Mouse (Mus musculus) brown adipose tissue, adult 24 weeks (tissue): Measurements from ENCODE around the gene Psme3. TPM values are rescaled to one million over a fixed set of nuclear protein-coding genes. Genes with fewer than 3 reads are reported as not detected.
A peak's percentile ranks its signal among the peaks of the same experiment; 100 is the strongest.

ENCODE experiments used
- H3K27ac ChIP-seq: fragments of 200-500 bp; replicated peaks from 2 replicates; pipeline ENCODE4 v1.5.1; 2012; ENCODE audit warnings: low read depth, mild to moderate bottlenecking, low read length
- H3K4me1 ChIP-seq: fragments of 200-500 bp; 2 replicates; pipeline ENCODE4 v1.6.1; 2012; ENCODE audit warnings: low read length, mixed read lengths; ENCODE audit not compliant: control insufficient read depth, insufficient read depth, insufficient read length
- H3K4me3 ChIP-seq: fragments of 200-500 bp; 2 replicates; pipeline ENCODE4 v1.5.1; 2012; ENCODE audit warnings: low read depth, mild to moderate bottlenecking, low read length, moderate library complexity; ENCODE audit not compliant: insufficient read depth
- polyA plus RNA-seq: library from polyadenylated mRNA; stranded (reverse); fragments of >200 nt; gene quantifications from 2 replicates; pipeline ENCODE4 v1.2.4, GENCODE M21; 2012; ENCODE audit not compliant: missing spikeins, insufficient read depth, insufficient read length

Psme3 gene
- polyA plus RNA-seq: 58.0 and 79.6 TPM in 2 replicates

DNA sequence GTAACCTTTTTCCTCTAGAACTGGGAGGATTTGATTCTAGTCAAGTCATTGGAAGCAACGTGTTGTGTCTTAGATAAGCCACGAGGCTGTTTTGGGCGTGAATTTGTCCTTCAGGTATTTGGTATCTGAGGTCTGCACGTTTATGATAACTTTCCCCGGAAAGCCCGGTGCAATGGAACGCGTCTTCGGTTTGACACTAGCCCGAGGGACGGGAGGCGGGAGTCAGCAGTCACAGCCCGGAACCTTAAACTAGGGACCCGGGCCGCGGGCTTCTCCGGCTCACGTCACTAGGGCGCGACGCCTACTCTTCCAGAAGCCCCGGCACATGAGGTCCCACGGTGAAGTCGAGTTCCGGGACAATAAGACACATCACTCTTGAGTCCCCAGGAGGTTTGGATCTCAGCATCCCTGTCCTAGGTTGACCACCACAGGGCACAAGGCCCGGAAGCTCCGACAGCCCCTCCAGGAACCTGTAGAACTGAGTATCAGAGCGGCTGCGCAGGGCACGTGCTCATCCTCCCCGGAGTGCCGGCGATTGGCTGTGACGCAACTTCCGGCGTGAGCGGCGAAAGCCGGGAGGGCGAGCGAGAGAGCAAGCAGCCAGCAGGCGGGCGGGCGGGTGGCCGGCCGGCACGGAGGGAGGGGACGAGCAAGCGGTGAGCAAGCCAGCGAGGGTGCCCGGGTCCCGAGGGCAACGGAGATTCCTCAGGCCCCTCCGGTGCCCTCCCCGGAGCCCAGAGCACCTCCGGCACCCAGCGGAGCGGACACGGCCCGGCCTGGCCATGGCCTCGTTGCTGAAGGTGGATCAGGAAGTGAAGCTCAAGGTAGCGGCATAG lies at the start of gene Psme3:
Gene Psme3 (plus strand): TSS at position 549 of the 836 bp plus-strand sequence.
- Histone ChIP-seq H3K27ac (peak within 1 kb of the TSS; percentile 95), H3K4me1 (peaks cover 3% of the 10 kb centered on the region; the same call in 1 of the 2 replicates), H3K4me3 (peak within 1 kb of the TSS; percentile 93)

DNA sequence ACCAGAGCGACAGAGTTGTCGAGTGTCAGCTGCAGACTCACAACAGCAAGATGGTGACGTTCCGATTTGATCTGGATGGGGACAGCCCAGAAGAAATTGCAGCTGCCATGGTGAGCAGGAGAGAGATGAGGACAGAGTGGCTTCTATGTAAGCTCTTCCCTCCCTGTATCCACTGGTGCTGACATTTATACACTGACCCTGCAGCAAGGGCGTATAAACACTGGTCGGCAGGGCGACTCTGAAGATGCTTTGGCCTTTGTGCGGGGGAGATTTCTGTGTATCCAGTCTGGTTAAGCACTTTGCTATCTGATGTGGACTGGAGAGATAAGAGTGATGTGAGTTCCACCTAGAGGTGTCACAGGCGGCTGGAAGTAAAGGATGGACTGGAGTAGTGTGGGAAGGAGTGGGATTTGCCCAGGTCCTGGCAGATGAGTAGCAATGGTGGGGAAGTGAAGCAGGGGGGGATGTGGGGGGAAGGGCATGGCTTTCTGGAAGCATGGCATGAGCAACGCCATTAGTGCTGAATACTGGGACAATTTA lies 46.4 kb upstream of the Psme3 start:
- no peaks in the 10 kb centered on the region for H3K4me1 ChIP-seq
- H3K4me3 ChIP-seq: no peak overlapping the region
- H3K27ac ChIP-seq: no peak overlapping the region

DNA sequence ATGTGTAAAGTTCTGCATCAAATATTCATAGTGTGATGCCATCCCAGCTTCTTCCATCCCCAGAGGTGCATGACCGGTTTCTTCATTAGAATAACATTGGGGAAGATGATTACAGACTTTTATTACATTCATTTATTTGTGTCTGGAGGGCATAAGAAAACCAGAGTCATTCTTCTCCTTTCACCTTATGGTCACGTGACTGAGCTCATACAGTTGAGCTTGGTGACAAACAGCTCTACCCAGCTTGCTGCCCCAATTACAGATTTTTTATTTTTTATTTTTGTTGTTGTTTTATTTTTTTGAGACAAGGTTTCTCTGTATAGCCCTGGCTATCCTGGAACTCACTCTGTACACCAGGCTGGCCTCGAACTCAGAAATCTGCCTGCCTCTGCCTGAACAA lies 43.6 kb upstream of the Psme3 start:
- Histone ChIP-seq H3K4me1 (peaks cover 6% of the 10 kb centered on the region; the same call in 1 of the 2 replicates), H3K27ac (no peak overlapping the region), H3K4me3 (no peak overlapping the region)

DNA sequence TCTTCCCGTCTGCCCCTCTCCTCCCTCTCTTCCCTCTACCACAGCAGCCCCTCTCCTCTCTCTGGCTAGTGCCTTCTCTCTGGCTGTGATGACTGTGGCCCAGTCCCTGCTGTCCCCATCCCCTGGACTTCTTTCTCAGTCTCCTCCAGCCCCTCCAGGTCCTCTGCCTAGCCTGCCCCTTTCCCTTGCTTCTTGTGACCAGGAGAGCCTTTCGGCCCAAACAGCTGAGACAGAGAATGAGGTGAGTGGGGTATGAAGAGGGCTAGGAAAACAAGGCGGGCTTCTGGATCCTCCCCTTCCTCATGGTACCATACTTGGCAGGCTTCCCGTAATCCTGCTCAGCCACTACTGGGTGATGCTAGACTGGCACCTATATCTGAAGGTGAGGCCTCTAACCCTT lies 40.7 kb upstream of the Psme3 start:
- H3K4me1 ChIP-seq: peaks cover 17% of the 10 kb centered on the region
- no peak overlapping the region for H3K4me3 ChIP-seq
- H3K27ac ChIP-seq: no peak overlapping the region

DNA sequence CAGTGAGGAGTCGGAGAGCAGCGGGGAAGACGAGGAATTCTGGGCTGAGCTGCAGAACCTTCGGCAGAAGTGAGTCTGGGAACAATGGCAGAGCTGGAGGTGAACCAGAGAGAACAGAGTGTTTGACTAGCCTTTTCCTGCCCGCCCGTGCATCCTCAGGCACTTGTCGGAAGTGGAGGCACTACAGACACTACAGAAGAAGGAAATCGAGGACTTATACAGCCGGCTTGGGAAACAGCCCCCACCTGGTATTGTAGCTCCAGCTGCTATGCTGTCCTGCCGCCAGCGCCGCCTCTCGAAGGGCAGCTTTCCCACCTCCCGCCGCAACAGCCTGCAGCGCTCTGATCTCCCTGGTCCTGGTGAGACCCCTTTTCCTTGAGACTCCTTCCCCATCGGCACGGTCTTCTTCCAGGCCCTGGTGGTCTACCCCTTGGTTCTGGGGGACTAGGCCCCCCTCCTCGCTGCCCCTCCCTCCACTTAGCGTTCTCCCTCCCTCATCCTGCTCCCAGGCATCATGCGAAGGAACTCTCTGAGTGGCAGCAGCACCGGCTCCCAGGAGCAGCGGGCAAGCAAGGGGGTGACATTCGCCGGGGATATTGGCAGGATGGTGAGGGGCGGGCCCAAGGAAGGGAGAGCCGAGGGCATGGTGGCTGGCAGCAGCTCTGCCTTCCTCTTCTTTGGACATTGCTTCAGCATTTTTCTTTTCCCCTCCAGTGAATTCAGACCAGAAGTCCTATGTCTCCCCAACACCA lies 39.5 kb upstream of the Psme3 start:
- no peak overlapping the region for H3K4me3 ChIP-seq
- peaks cover 17% of the 10 kb centered on the region for H3K4me1 ChIP-seq
- no peak overlapping the region for H3K27ac ChIP-seq

DNA sequence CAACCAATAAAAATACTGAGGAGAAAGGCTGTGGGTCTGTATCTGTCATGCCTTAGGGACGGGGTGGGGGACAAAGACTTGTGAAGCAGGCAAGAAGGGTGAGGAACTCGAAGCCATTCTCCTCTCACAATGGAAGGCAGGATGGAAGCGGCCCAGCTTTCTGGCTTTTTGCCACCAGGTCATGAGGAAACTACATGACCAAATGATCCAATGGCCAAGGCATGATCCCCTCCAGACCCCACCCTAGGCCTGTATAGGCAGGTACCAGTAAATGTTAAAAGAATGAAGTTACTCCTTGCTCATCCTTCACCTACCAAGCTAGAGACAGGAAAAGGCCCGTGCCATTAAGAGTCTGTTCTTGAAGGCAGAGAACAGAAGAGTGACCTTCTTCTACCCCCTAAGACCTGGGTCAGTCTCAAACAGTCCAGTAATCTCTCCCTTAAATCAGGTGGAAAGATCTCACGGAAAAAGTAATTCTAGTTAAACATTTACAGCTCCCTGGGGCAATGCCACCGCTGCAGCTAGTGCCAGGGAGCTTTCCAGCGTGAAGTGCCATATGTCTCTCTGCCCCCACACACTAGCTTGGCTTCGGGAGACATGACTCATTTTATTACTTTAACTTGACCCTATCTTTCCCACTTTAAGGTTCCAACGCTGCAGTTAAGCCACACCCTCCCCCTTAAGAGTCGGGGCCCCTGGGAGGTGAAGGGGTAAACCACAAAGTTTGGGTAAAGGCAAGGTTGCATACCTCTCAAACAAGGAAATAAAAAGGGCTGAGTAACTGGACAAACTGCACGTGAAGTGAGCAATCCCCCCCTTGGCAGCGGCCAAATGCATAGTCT lies 38.4 kb upstream of the Psme3 start:
- Histone ChIP-seq H3K27ac (no peak overlapping the region), H3K4me3 (peak overlapping the region; percentile 78), H3K4me1 (peaks cover 17% of the 10 kb centered on the region)

DNA sequence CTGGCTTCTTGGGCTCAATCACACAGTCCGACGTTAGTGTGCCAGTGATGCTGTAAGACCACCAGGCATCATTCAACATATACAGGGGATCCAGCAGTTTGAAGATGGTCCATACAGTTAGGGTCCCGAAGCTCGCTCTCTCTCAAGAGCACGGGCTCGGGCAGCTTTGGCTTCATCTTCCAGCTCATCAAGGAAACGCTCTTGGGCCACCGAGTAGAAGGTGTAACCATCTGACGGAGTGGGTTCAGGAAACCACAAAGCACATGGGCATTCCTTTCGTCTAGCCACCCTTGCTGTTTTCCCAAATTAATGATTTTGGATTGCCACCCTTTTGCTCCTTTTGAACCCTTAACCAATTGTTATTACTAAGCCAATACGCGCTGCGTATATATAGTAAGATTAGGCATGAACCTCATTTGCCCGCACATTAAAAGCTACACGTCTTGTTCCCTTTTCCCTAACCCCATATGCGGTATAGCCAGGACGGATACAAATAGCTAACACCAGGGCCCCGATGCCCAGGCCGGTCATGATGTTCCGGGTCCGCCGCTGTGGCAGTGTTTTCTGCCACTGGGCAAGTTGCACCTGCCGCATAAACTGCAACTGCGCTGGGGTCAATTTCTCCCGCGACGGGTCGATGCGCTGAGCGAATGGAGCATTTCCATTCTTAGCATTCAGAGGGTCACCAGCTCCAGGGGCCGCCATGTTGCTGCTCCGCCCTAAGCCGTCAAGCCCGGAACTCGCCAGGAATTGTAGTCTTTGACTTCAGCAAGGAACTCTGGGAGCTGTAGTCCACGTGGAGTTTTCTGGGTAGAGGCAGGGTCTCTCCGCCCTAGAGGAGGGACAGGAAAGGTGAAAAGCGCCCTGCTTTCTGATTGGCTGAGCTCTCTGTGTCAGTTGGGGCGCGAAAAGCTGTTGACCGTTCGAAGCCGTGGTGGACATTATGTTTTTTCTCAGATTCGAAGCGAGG lies 37.5 kb upstream of the Psme3 start, which contains the start of the genes Cntd1 and Coa3:
Gene Cntd1 (plus strand): TSS at position 790 of the 970 bp plus-strand sequence.
Gene Coa3 (minus strand): TSS at position 892 of the 970 bp plus-strand sequence.
- Histone ChIP-seq H3K4me3 (peak within 1 kb of the TSS; percentile 78), H3K27ac (peak within 1 kb of the TSS; percentile 66), H3K4me1 (peaks cover 17% of the 10 kb centered on the region)

DNA sequence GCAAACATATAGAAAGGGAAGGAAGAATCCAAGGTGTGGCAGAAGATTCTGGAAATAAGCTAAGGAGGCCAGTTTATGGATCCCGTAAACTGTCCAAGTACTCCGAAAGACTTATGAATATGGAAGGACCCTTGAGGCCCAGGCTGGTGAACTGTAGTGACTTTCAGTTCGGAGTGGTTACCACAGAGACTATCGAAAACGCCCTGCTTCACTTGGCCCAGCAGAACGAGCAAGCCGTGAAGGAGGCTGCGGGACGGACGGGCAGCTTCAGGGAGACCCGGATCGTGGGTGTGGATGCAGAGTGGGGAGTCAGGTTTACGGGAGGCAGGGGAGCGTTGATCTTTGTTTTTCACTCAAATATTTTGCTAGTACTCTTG lies 36.8 kb upstream of the Psme3 start:
- Histone ChIP-seq H3K4me1 (peaks cover 17% of the 10 kb centered on the region), H3K27ac (no peak overlapping the region), H3K4me3 (peak overlapping the region; percentile 49)

DNA sequence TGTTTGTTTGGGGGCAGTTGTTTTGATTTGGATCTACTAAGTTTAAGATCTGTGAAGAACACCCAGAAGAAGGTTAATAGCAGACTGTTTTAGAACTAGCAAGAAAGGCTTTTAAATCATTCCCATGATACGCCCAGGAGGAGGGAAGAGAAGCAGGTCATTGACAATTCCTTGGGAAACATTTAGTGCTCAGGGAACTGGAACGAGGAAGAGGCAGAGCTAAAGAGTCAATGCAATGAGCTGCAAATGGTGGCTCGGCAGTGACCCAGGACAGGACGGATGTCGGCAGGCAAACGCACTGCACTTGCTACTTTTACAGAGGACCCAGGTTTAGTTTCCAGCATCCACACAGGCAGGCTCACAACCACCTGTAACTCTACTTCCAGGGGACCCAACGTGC lies 35.2 kb upstream of the Psme3 start:
- H3K4me1 ChIP-seq: peaks cover 17% of the 10 kb centered on the region
- no peak overlapping the region for H3K4me3 ChIP-seq
- H3K27ac ChIP-seq: no peak overlapping the region

DNA sequence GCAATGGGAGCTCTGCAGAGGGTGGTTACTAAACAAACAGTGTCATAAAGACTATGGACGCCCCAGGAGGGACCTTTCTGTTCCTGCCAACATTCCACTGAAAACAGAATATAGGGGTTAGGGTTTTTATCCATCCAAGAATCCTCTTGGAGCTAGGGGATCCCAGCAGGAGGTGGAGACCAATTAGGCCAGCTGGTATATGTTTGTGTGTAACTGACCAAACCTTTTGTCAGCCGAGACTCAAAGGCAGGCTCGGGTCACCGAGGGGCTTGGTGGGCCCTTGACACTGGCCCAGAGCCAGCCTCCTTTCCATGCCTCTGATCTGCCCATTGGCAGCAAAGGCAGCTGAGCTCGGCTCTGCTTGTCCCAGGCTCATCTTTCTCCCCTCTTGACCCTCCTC lies 33.1 kb upstream of the Psme3 start:
- Histone ChIP-seq H3K27ac (no peak overlapping the region), H3K4me3 (no peak overlapping the region), H3K4me1 (peaks cover 7% of the 10 kb centered on the region)

DNA sequence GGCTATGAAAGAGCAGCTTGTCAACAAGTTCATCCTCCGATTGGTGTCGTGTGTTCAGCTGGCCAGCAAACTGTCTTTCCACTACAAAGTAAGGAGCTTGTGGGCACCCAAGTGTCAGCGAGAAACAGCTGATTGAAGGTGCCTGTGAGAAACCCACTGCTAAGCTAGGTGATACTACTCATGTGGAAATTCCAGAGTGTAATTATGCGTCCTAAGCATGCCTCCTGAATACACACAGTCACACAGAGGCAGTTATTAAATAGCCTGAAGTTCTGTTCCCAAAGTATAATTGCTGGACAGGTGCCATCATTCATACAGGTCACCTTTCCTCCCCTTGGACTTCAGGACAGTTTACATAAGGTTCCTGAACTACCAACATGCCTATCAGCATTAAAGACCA lies 32.2 kb upstream of the Psme3 start:
- Histone ChIP-seq H3K4me3 (no peak overlapping the region), H3K4me1 (0 out of 2 replicates have a peak, but pooled peaks cover 3% of the 10 kb centered on the region), H3K27ac (no peak overlapping the region)

DNA sequence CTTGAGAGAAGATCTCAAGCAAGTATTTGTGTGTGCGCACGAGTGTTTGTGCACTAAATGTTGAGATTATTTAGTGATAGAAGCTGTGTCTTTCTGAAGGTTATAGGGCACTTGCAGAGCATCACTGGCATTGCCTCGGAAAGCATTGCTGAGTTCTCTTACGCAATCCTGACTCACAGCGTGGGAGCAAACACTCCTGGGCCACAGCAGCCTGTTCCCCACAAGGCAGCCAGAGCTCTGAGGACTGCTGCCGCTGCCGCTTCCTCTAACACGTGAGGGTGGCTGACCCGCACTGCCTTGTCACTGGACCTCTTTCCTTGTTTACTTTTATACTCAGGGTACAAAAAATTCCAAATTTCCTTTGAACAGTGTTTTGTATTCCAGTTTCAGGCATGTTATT lies 28.7 kb upstream of the Psme3 start:
- H3K27ac ChIP-seq: no peak overlapping the region
- no peak overlapping the region for H3K4me3 ChIP-seq
- H3K4me1 ChIP-seq: no peaks in the 10 kb centered on the region

DNA sequence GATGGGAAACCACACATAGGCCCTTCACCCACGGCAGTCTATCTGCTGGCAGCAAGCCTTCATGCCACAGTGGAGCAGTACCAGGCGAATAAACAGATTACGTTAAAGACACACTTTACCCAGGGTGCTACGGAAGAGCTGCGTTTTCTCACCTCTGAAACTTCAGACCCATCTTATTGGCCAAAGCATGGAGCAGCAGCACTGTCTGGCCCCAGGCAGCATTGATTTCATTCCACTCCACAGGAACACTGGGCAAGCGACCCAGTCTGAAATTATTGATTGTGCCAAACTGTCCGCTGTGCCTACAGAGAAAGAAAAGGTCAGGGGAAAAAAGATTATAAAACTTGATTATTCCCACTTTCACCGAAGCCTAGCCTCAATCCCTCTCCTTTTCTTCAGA lies 24.8 kb upstream of the Psme3 start:
- no peak overlapping the region for H3K4me3 ChIP-seq
- H3K4me1 ChIP-seq: no peaks in the 10 kb centered on the region
- no peak overlapping the region for H3K27ac ChIP-seq

DNA sequence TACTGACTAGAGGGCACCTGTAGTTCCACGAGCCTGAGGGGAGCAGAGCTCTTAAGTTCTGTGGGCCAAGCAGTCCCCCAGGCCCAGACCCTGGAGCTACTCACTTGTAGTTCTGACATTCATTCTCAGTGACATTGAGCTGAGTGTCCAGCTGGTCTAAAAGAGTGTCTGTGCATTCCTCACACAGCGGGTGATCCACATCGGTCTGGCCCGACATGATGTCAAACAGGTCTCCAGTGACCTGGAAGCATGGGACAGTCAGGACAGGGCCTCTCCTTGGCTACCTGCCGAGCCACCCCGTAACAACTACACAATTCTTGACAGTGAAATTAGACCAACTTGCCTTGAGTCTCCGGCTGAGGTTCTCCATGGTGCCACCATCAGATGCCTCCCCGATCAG lies 20.8 kb upstream of the Psme3 start:
- H3K4me1 ChIP-seq: no peaks in the 10 kb centered on the region
- no peak overlapping the region for H3K27ac ChIP-seq
- H3K4me3 ChIP-seq: no peak overlapping the region
